Mouse (Mus musculus) adrenal gland, postnatal 14 days (tissue): ENCODE data around the gene Zbtb21. TPM values are rescaled to one million over a fixed set of nuclear protein-coding genes. Genes with fewer than 3 reads are reported as not detected.
"Not testable (repeated sequence)": the region's sequence is repeated elsewhere in the genome, so short reads cannot be mapped to it uniquely, and the experiment has no call there.

Experiments used
- DNase-seq: peaks from one replicate; pipeline ENCODE4 v3.0.0; 2021; ENCODE audit warnings: mixed read lengths
- total RNA-seq: library from RNA; stranded (reverse); gene quantifications from 2 replicates; pipeline ENCODE4 v1.2.3, GENCODE M21; 2021

Gene Zbtb21
- total RNA-seq, 1 experiment from 2014 or later, result 30.6 TPM

DNA sequence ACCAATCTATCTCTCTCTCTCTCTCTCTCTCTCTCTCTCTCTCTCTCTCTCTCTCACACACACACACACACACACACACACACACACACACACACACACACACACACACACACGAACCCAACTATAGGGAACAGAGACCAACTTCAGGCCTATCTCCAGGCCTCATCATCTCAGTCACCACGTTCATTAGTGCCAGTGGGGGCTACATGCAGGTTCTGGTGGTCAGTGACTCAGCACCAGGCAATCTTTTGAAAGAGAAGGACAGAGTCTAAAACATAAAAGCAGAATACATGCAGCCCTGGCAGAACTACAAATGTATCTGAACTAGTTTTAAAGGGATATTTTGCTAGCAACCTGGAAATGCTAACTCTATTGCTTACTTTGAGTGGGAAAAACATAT, 15.4 kb downstream of the Zbtb21 start:
- not testable (repeated sequence) for DNase-seq

DNA sequence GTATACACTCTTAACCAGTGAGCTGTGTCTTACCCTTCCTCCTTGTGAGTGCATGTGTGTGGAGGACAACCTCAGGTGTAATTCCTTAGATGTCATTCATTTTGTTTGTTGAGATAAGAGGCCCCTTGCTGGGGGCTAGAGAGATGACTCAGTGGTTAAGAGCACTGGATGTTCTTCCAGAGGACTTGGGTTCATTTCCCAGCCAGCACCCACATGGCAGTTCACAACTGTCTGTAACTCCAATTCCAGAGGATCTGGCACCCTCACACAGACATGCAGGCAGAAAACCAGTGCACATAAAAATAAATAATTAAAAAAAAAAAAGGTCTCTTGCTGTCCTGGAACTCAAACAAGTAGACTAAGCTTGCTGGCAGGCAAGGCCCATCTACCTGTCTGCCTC, 20.6 kb downstream of the Zbtb21 start:
- DNase-seq, result no peak

- no peak for DNase-seq
Measured at GRCm38 (mm10) chr16:97940471-97940973, 21.9 kb downstream of the Zbtb21 start.

- DNase-seq, result no peak
Measured at GRCm38 (mm10) chr16:97935815-97936214, 26.6 kb downstream of the Zbtb21 start.

GRCm38 (mm10) chr16:97930231-97930630, 32.2 kb downstream of the Zbtb21 start:
- DNase-seq, result peak; percentile 44

GRCm38 (mm10) chr16:97929520-97929919, 32.9 kb downstream of the Zbtb21 start:
- no peak for DNase-seq

DNA sequence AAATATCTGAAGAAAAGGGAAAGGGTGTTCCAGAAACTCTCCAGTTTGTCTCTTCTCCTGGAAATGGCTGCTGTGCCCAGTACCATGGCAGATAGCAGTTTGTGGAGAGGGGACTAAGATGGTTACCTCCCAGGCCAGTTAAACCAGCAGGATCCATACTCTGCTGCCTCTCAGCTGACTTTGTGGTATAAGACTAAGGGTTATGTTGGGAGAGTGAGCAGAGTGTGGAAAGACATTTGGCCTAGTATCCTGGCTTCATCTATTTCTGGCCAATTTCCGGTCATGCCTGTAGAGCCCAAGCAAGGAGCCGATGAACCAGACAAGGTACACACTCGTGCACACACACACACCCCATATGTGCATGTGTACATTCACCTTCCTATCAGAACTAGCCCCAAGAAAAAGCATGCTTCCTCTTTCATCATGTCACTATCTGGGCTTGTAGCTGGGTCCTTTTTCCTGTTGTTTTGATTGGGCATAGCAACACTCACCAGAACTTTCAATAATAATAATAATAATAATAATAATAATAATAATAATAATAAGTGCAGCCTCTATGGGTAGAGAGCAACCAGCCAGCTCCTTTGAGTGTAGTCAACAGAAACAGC, 35.0 kb downstream of the Zbtb21 start:
- no peak for DNase-seq

- no peak for DNase-seq
Measured at GRCm38 (mm10) chr16:97926381-97926780, 36.0 kb downstream of the Zbtb21 start.

DNA sequence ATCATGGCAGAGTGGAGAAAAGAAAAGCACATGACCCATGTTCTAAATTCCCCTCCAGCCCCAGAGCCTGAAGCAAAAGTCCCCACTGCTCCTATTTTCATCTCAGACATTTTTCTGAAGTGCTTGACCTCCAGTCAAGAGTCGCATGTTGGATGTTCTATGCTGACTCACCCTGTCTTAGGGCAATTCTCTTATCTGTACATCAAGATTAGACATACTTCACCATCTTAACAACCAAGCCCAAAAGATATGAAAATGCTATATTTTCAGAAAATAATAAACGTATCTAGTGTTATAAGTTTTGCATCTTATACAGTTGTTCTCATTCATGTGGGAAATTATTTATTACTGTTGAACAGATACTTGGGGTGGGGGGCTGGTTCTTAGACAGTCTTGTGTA, 36.7 kb downstream of the Zbtb21 start:
- DNase-seq, result no peak

- no peak for DNase-seq
Measured at GRCm38 (mm10) chr16:97923700-97924099, 38.7 kb downstream of the Zbtb21 start.

DNA sequence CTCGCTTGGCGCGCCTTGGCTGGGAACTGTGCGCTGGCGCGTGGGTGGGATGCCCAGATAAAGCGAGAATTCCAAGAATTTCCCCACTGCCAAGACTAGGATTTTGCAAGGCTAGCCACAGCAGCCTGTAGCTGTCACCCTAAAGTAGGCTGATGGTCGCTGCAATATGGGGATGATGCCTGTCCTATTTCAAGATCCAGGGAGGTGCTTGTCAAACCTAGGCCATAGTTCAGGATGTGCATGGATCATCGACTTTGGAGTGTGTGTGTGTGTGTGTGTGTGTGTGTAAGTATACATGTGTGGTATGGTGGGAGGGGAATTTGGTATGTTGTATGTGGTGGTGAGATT, 39.7 kb downstream of the Zbtb21 start:
- no peak for DNase-seq

GRCm38 (mm10) chr16:97921961-97922778, 40.3 kb downstream of the Zbtb21 start:
- peak; percentile 93 for DNase-seq

GRCm38 (mm10) chr16:97920621-97921020, 41.8 kb downstream of the Zbtb21 start:
- no peak for DNase-seq

GRCm38 (mm10) chr16:97919793-97920192, 42.6 kb downstream of the Zbtb21 start:
- DNase-seq, result no peak

GRCm38 (mm10) chr16:97912873-97913272, 49.5 kb downstream of the Zbtb21 start:
- DNase-seq, result no peak

DNA sequence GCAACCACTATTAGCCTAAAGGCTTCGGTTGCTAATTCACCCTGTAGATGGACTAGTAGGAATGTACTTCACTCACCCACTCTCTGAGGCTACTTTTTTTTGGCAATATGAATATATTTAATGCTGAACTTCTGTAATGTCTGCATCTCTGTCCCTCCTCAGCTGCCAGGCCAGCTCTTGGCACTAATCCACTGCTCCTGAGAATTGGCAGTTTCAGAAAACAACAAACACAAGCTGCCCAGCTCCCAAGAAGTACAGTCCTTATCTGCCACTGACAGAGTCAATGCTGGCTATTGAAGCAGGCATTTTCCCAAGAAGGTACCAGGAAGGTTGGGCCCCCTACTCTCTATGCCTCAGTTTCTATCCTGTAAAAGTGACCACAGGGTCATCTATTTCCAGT, 53.1 kb downstream of the Zbtb21 start:
- peak; percentile 7 for DNase-seq

DNA sequence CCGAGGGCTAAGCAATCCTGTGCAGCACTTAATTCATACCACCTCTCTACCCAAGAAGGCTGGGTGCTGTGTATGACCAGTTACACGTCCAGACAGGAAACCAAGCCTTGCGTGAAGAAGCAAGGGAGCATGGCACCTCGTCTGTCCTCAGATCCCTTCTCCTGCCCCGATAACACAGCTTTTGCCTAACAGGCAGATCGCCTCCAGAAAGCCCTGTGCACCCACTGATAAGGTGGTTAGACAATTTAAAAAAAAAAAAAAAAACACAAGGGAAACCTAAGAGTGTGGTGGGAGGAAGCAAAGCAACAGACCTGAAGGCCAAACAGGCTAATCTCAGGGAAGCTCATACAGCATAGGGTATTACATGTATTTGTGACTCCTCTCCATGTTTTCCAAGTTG, 54.9 kb downstream of the Zbtb21 start:
- DNase-seq, result no peak

DNA sequence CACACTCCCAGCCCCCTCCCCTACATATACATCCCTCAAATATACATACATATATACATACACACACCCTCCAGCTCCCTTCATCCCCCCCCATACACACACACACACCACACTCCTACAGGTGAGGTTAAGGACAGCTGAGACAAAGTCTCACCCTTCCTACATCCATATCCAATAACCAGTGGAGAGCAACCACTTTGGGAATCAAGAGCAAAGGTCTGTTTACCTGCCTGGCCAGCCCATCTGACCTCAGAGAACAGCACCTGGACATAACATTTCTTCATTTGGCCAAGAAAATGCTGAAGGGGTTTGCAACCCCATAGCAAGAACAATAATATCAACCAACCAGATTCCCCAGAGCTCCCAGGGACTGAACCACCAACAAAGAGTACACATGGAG, 56.1 kb downstream of the Zbtb21 start:
- DNase-seq, result no peak

DNA sequence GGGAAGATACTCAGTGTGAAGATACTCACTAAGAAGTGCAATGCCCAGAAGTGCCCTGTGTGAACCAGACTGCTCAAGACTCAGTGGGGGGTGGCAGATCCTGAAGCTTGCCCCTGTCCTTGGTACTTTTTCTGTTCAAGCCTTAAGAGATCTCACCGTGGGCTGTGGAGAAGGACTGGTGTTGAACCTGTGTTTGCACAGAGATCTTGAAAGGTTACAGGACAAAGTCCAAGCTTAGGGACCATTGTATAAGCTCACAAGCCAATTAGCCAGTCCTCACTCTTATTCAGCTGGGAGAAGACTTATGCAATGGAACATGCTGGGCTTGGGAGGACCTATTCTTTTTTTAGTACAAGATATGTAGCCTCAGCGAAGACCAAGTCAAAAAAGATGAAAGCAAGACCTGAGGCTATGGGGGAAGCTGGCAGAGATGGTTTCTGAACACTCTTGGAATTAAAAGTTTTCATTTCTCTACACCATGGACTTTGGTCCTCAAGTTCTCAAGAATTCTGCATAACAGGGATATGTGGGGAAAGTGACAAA, 56.9 kb downstream of the Zbtb21 start:
- no peak for DNase-seq

DNA sequence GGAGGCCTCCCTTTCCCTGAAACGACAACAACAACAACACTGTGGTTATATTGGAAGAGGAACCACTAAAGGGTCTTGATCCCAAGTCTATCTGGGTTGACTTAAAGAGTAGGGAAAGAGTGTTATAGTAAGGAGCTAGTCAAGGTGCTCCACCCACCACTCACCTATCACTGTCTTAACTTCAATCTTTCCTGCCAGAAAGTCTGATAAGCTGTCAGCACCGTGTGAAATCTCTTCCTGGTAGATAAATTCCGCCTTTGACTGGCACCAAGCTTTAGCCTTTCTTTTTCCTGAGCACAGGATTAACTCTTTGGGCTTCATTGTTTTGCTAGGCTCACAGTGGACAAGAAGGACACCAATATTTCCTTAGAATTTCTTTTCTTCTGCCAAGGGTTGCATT, 58.4 kb downstream of the Zbtb21 start:
- DNase-seq, result no peak

DNA sequence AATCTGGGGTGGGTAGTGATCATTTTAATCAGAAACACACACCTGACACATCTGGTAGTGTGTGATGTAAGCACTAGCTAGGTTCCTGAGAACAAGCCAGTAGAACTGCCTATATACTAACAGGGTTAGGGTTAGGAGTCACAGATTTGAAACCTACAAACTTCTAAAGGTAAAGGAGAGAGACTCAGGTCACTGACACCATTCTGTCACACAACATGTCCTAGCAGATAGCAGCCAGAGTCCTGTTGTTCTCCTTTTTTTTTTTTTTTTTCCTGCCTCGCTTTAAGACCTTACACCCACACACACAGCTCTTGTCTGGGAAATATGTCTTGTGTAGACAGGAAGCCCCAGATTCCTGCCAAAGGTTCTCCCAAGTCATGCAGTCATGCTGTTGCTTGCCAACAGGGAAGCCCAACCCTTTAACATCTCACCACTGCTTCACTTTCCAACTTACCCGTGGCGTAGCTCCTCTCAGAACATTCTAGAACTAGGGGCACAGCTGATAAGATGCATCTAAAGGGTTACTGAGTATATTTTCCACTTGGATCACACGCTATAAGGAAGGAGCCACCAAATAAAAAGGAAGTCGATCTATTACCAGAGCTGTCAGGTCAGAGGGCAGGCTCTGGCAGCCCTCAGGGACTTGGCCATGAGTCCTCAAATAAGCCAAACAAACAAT, 64.9 kb downstream of the Zbtb21 start:
- peak; percentile 72 for DNase-seq
